Mouse (Mus musculus) liver, postnatal 0 days (tissue): ENCODE data around the gene Tgm1.

Experiments
- CTCF ChIP-seq: sonication (generic); IDR thresholded peaks from 2 replicates; pipeline ENCODE4 v1.5.1; 2016; ENCODE audit warnings: antibody characterized with exemption, low read depth
- EP300 ChIP-seq: IDR thresholded peaks from 2 replicates; pipeline ENCODE4 v1.6.1; 2016; ENCODE audit warnings: antibody characterized with exemption, low read depth, mild to moderate bottlenecking

GRCm38 (mm10) chr14:55723433-55723832 is 9.7 kb upstream of the Tgm1 start:
- TF ChIP-seq CTCF (no peak), EP300 (no peak)
